ENCODE assay signal across 7 mouse cellular contexts in the genomic region with DNA sequence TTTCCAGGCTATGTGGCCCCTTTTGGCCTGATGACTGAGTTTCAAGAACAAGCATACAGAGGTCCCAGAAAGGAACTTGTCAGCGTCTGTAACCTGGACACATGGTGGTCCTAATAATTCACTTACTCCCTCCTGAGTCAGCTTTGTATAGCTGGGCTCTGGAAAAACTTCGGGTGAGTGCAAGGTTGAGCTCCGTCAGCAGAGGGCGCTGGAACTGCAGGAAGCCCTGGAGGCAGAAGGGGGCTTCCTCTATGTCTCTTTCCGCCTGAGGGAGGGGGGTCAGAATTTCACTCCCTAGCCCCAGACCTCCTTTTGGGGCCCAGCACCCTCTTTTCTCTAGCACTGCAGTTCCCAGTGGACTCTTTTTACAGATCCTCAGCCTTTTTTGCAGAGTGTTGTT. TPM values are rescaled to one million over a fixed set of nuclear protein-coding genes. Genes with fewer than 3 reads are reported as not detected.
A peak's percentile ranks its signal among the peaks of the same experiment; 100 is the strongest.
DNase-seq lines count a peak whose midpoint lies in the region; TF ChIP-seq lines count a peak whose summit lies in the region.

No protein-coding gene starts in this region.

- no peaks in the 10 kb centered on the region for H3K36me3 ChIP-seq in ES-Bruce4 (ENCODE audit: control insufficient read depth, insufficient read depth, low read length, poor library complexity, severe bottlenecking)
- no peaks in the 10 kb centered on the region for H3K36me3 ChIP-seq in embryonic facial prominence, embryonic 10.5 days (replicated peaks)
- H3K36me3 ChIP-seq in megakaryocyte, embryonic 14.5 days (replicated peaks; ENCODE audit: low read length), result no peaks in the 10 kb centered on the region

- DNase-seq in adipocyte (ENCODE audit: low spot score), result peak; percentile 66
- peak; percentile 82 for DNase-seq in embryonic facial prominence, embryonic 10.5 days (ENCODE audit: low spot score)
- DNase-seq in heart, postnatal 4 days, result peak; percentile 86
- peak; percentile 80 to 95 for DNase-seq in layer of hippocampus, postnatal 25 days (ENCODE audit: extremely low spot score in 1 of 2, low spot score in 1 of 2)
- DNase-seq in spleen, postnatal 14 days (ENCODE audit: low spot score in 2 of 2), result peak; percentile 29 to 57

- H3K4me1 ChIP-seq in ES-Bruce4 (ENCODE audit: control insufficient read depth, insufficient read depth, low read length), result no peaks in the 10 kb centered on the region
- H3K4me1 ChIP-seq in embryonic facial prominence, embryonic 10.5 days, result peaks cover 40% of the 10 kb centered on the region
- peaks cover 79% of the 10 kb centered on the region for H3K4me1 ChIP-seq in megakaryocyte, embryonic 14.5 days

- H3K9ac ChIP-seq in ES-Bruce4 (ENCODE audit: low read depth, poor library complexity, severe bottlenecking), result no peak overlapping the region

- no peak for TF ChIP-seq EP300 in ES-Bruce4 (IDR thresholded peaks at IDR 0.05; ENCODE audit: insufficient read depth, low read depth, low read length)

- no peak overlapping the region for H3K4me3 ChIP-seq in ES-Bruce4 (ENCODE audit: low read depth, low read length)
- peak overlapping the region; percentile 30; the same call in 1 of the 2 replicates for H3K4me3 ChIP-seq in embryonic facial prominence, embryonic 10.5 days
- H3K4me3 ChIP-seq in megakaryocyte, embryonic 14.5 days (replicated peaks), result peak overlapping the region; percentile 82

- H3K27ac ChIP-seq in ES-Bruce4 (ENCODE audit: insufficient read depth, low read length), result no peak overlapping the region
- peak overlapping the region; percentile 57 for H3K27ac ChIP-seq in embryonic facial prominence, embryonic 10.5 days (replicated peaks)

- H3K9me3 ChIP-seq in ES-Bruce4 (replicated peaks; ENCODE audit: control insufficient read depth, insufficient read depth, low read length, poor library complexity, severe bottlenecking), result no peaks in the 10 kb centered on the region
- no peaks in the 10 kb centered on the region for H3K9me3 ChIP-seq in embryonic facial prominence, embryonic 10.5 days
- peaks cover 4% of the 10 kb centered on the region; the same call in 1 of the 2 replicates for H3K9me3 ChIP-seq in megakaryocyte, embryonic 14.5 days

- peak; percentile 91 for TF ChIP-seq CTCF in ES-Bruce4 (IDR thresholded peaks at IDR 0.05; ENCODE audit: low read depth, low read length)

- no peaks in the 10 kb centered on the region for H3K27me3 ChIP-seq in ES-Bruce4 (ENCODE audit: control insufficient read depth, insufficient read depth, low read length, poor library complexity, severe bottlenecking)
- peaks cover 21% of the 10 kb centered on the region; the same call in 1 of the 2 replicates for H3K27me3 ChIP-seq in embryonic facial prominence, embryonic 10.5 days (replicated peaks; ENCODE audit: low read depth, poor library complexity, severe bottlenecking)
- peaks cover 43% of the 10 kb centered on the region for H3K27me3 ChIP-seq in megakaryocyte, embryonic 14.5 days (replicated peaks)

- TF ChIP-seq POLR2A in ES-Bruce4 (IDR thresholded peaks at IDR 0.05; ENCODE audit: insufficient read depth, low read length), result no peak

- WGBS in embryonic facial prominence, embryonic 10.5 days, result 2% methylated on average over 5 of the region's 5 CpGs

RNA-seq across cellular contexts. Expression of gene Chmp6, which starts 3.8 kb away (rescaled TPM):
- polyA plus RNA-seq in ES-Bruce4 (2011; ENCODE audit: insufficient read depth, insufficient read length, low read depth, missing spikeins), result 25.4 and 34.0 TPM in 2 replicates
- 117 and 120 TPM in 2 replicates for polyA plus RNA-seq in embryonic facial prominence, embryonic 10.5 days (2016; fragmentation: Nextera tagmentation; extraction: Ambion mirVana)
- total RNA-seq in heart, postnatal 4 days (2021), result 10 to 100 TPM; 42.4 to 43.3 TPM
- total RNA-seq in layer of hippocampus, postnatal 25 days (2021), result 10 to 100 TPM; 38.0 to 39.7 TPM
- 58.8 and 62.5 TPM in 2 replicates for polyA plus RNA-seq in megakaryocyte, embryonic 14.5 days (2012; ENCODE audit: insufficient read depth, low replicate concordance)

RNA-seq across cellular contexts. Expression of gene Baiap2, which starts 33.1 kb away (rescaled TPM):
- 15.4 and 15.6 TPM in 2 replicates for polyA plus RNA-seq in ES-Bruce4 (2011; ENCODE audit: insufficient read depth, insufficient read length, low read depth, missing spikeins)
- 9.6 and 11.0 TPM in 2 replicates for polyA plus RNA-seq in embryonic facial prominence, embryonic 10.5 days (2016; fragmentation: Nextera tagmentation; extraction: Ambion mirVana)
- total RNA-seq in heart, postnatal 4 days (2021), result 1 to 10 TPM; 8.0 to 8.3 TPM
- total RNA-seq in layer of hippocampus, postnatal 25 days (2021), result 100 to 1,000 TPM; 226 to 231 TPM
- polyA plus RNA-seq in megakaryocyte, embryonic 14.5 days (2012; ENCODE audit: insufficient read depth, low replicate concordance), result 37.8 and 62.9 TPM in 2 replicates
